Mouse (Mus musculus): ENCODE data around the gene Adamts5.

DNA sequence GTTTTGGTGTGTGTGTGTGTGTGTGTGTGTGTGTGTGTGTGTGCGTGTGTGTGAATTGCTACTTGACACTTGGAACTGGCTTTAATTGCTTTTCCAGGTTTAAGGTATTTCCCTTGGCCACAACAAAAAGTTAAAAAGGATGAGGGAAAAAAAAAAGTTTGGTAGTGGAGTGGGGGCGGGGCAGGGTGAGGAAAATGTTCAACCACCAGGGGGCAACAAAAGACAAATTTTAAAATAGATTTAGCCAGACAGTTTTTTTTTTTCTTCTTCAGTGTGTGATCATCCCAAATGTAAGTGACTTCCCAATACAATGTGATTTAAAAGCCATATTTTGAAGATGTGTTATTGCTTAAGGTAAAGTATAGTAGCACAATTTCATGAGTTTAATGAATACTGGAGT is 94.0 kb downstream of the Adamts5 start:
- no peak for TF ChIP-seq CTCF (IDR thresholded peaks at IDR 0.05; ENCODE audit: low read depth, low read length)
- TF ChIP-seq GATA1 (IDR thresholded peaks at IDR 0.05; ENCODE audit: borderline replicate concordance, low read length), result no peak
- TF ChIP-seq TAL1 (conservative IDR thresholded peaks at IDR 0.05; ENCODE audit: low read depth, low read length), result no peak

Measured in G1E (cell line).